Mouse (Mus musculus): ENCODE results near the gene Adam12. TPM values are rescaled to one million over a fixed set of nuclear protein-coding genes. Genes with fewer than 3 reads are reported as not detected.

The Adam12 gene
- polyA plus RNA-seq, 1 experiment from 2014 or later: 0.57 TPM

- ATAC-seq (ENCODE audit: low FRiP score, low TSS enrichment): peak; percentile 47; the same call in 1 of the 2 replicates
- H3K27ac ChIP-seq (replicated peaks): no peak overlapping the region
- no peak overlapping the region for H3K4me3 ChIP-seq (ENCODE audit: low read depth, low read length)
- H3K4me1 ChIP-seq (replicated peaks; ENCODE audit: control insufficient read depth, insufficient read depth): 0 out of 2 replicates have a peak, but pooled peaks cover 4% of the 10 kb centered on the region
- H3K27me3 ChIP-seq (ENCODE audit: control insufficient read depth, insufficient read depth, low read length): no peaks in the 10 kb centered on the region
- TF ChIP-seq EP300 (optimal IDR thresholded peaks at IDR 0.05) (no peak), CTCF (IDR thresholded peaks at IDR 0.05; ENCODE audit: low read depth) (no peak)
- 46% methylated on average over 9 of the region's 9 CpGs for WGBS
- no peak overlapping the region for H3K4me2 ChIP-seq (replicated peaks; ENCODE audit: low read depth)
- no peak for DNase-seq (ENCODE audit: low spot score)
- no peaks in the 10 kb centered on the region for H3K9me3 ChIP-seq (ENCODE audit: control insufficient read depth, low read length)
- no peak overlapping the region for H3K9ac ChIP-seq (ENCODE audit: low read length)
- no peaks in the 10 kb centered on the region for H3K36me3 ChIP-seq (ENCODE audit: control insufficient read depth, insufficient read depth, low read length)
Measured at GRCm38 (mm10) chr7:134114311-134115188, 117.4 kb downstream of the Adam12 start.

GRCm38 (mm10) chr7:134113829-134114228, 118.1 kb downstream of the Adam12 start:
- no peak overlapping the region for H3K27ac ChIP-seq (replicated peaks)
- H3K36me3 ChIP-seq (ENCODE audit: control insufficient read depth, insufficient read depth, low read length): no peaks in the 10 kb centered on the region
- no peak for ATAC-seq (ENCODE audit: low FRiP score, low TSS enrichment)

GRCm38 (mm10) chr7:134110116-134110515, 121.8 kb downstream of the Adam12 start:
- Histone ChIP-seq H3K27ac (replicated peaks) (no peak overlapping the region), H3K36me3 (ENCODE audit: control insufficient read depth, insufficient read depth, low read length) (no peaks in the 10 kb centered on the region), H3K9ac (ENCODE audit: low read length) (no peak overlapping the region), H3K4me2 (replicated peaks; ENCODE audit: low read depth) (no peak overlapping the region), H3K4me3 (ENCODE audit: low read depth, low read length) (no peak overlapping the region), H3K4me1 (replicated peaks; ENCODE audit: control insufficient read depth, insufficient read depth) (0 out of 2 replicates have a peak, but pooled peaks cover 4% of the 10 kb centered on the region), H3K27me3 (ENCODE audit: control insufficient read depth, insufficient read depth, low read length) (no peaks in the 10 kb centered on the region), H3K9me3 (ENCODE audit: control insufficient read depth, low read length) (no peaks in the 10 kb centered on the region)
- TF ChIP-seq EP300 (optimal IDR thresholded peaks at IDR 0.05) (no peak), CTCF (IDR thresholded peaks at IDR 0.05; ENCODE audit: low read depth) (no peak)
- WGBS: 63% methylated on average over 1 of the region's 1 CpGs
- ATAC-seq (ENCODE audit: low FRiP score, low TSS enrichment) (no peak), DNase-seq (ENCODE audit: low spot score) (no peak)

More at GRCm38 (mm10) chr7:134113829-134114228, 118.1 kb downstream of the Adam12 start:
- TF ChIP-seq EP300 (optimal IDR thresholded peaks at IDR 0.05) (no peak), CTCF (IDR thresholded peaks at IDR 0.05; ENCODE audit: low read depth) (no peak)
- Histone ChIP-seq H3K27me3 (ENCODE audit: control insufficient read depth, insufficient read depth, low read length) (no peaks in the 10 kb centered on the region), H3K4me1 (replicated peaks; ENCODE audit: control insufficient read depth, insufficient read depth) (0 out of 2 replicates have a peak, but pooled peaks cover 4% of the 10 kb centered on the region), H3K4me2 (replicated peaks; ENCODE audit: low read depth) (no peak overlapping the region), H3K9me3 (ENCODE audit: control insufficient read depth, low read length) (no peaks in the 10 kb centered on the region), H3K9ac (ENCODE audit: low read length) (no peak overlapping the region), H3K4me3 (ENCODE audit: low read depth, low read length) (no peak overlapping the region)
- DNase-seq (ENCODE audit: low spot score): no peak
- WGBS: 65% methylated on average over 6 of the region's 6 CpGs

- WGBS: 81% methylated on average over 3 of the region's 3 CpGs
- Histone ChIP-seq H3K4me1 (replicated peaks; ENCODE audit: control insufficient read depth, insufficient read depth) (no peaks in the 10 kb centered on the region), H3K27ac (replicated peaks) (no peak overlapping the region), H3K27me3 (ENCODE audit: control insufficient read depth, insufficient read depth, low read length) (no peaks in the 10 kb centered on the region), H3K9ac (ENCODE audit: low read length) (no peak overlapping the region), H3K9me3 (ENCODE audit: control insufficient read depth, low read length) (no peaks in the 10 kb centered on the region), H3K4me2 (replicated peaks; ENCODE audit: low read depth) (no peak overlapping the region), H3K4me3 (ENCODE audit: low read depth, low read length) (no peak overlapping the region), H3K36me3 (ENCODE audit: control insufficient read depth, insufficient read depth, low read length) (no peaks in the 10 kb centered on the region)
- DNase-seq (ENCODE audit: low spot score) (no peak), ATAC-seq (ENCODE audit: low FRiP score, low TSS enrichment) (no peak)
- TF ChIP-seq EP300 (optimal IDR thresholded peaks at IDR 0.05): no peak
Measured at GRCm38 (mm10) chr7:134107849-134108248, 124.1 kb downstream of the Adam12 start.

GRCm38 (mm10) chr7:134099010-134099409, 132.9 kb downstream of the Adam12 start:
- no peaks in the 10 kb centered on the region for H3K36me3 ChIP-seq (ENCODE audit: control insufficient read depth, insufficient read depth, low read length)
- no peak overlapping the region for H3K27ac ChIP-seq (replicated peaks)
- WGBS: 45% methylated on average over 4 of the region's 4 CpGs
- H3K4me3 ChIP-seq (ENCODE audit: low read depth, low read length): no peak overlapping the region
- H3K4me1 ChIP-seq (replicated peaks; ENCODE audit: control insufficient read depth, insufficient read depth): no peaks in the 10 kb centered on the region
- no peaks in the 10 kb centered on the region for H3K9me3 ChIP-seq (ENCODE audit: control insufficient read depth, low read length)
- H3K27me3 ChIP-seq (ENCODE audit: control insufficient read depth, insufficient read depth, low read length): no peaks in the 10 kb centered on the region
- DNase-seq (ENCODE audit: low spot score) (no peak), ATAC-seq (ENCODE audit: low FRiP score, low TSS enrichment) (no peak)
- no peak for TF ChIP-seq CTCF (IDR thresholded peaks at IDR 0.05; ENCODE audit: low read depth)
- no peak for TF ChIP-seq EP300 (optimal IDR thresholded peaks at IDR 0.05)
- no peak overlapping the region for H3K4me2 ChIP-seq (replicated peaks; ENCODE audit: low read depth)
- no peak overlapping the region for H3K9ac ChIP-seq (ENCODE audit: low read length)

- WGBS: 97% methylated on average over 2 of the region's 2 CpGs
- H3K9ac ChIP-seq (ENCODE audit: low read length): no peak overlapping the region
- H3K9me3 ChIP-seq (ENCODE audit: control insufficient read depth, low read length): no peaks in the 10 kb centered on the region
- DNase-seq (ENCODE audit: low spot score): no peak
- no peaks in the 10 kb centered on the region for H3K36me3 ChIP-seq (ENCODE audit: control insufficient read depth, insufficient read depth, low read length)
- ATAC-seq (ENCODE audit: low FRiP score, low TSS enrichment): no peak
- no peaks in the 10 kb centered on the region for H3K27me3 ChIP-seq (ENCODE audit: control insufficient read depth, insufficient read depth, low read length)
- H3K27ac ChIP-seq (replicated peaks): no peak overlapping the region
- H3K4me2 ChIP-seq (replicated peaks; ENCODE audit: low read depth): no peak overlapping the region
- no peak for TF ChIP-seq CTCF (IDR thresholded peaks at IDR 0.05; ENCODE audit: low read depth)
- no peak for TF ChIP-seq EP300 (optimal IDR thresholded peaks at IDR 0.05)
- H3K4me1 ChIP-seq (replicated peaks; ENCODE audit: control insufficient read depth, insufficient read depth): no peaks in the 10 kb centered on the region
- H3K4me3 ChIP-seq (ENCODE audit: low read depth, low read length): no peak overlapping the region
Measured at GRCm38 (mm10) chr7:134097861-134098260, 134.1 kb downstream of the Adam12 start.

All from stomach, postnatal 0 days (tissue).